Mouse (Mus musculus) spleen, embryonic (tissue): ENCODE results near the gene Bpifb1.
"Not testable (repeated sequence)": the region's sequence is repeated elsewhere in the genome, so short reads cannot be mapped to it uniquely, and the experiment has no call there.

Experiments used
- CTCF ChIA-PET: fragments of 350-600 bp; sonication (Branson Sonifier 250); formaldehyde crosslinking; loops from one replicate; lab custom pipeline; 2022; lab: Charles Lee

Bpifb1 gene

GRCm38 (mm10) chr2:154190546-154191258 lies at the start of gene Bpifb1:
TSS of gene Bpifb1 (plus strand) at chr2:154190818.
- CTCF ChIA-PET, result no interaction called here

- CTCF ChIA-PET, result no interaction called here
Measured at GRCm38 (mm10) chr2:154142580-154142979, 48.0 kb upstream of the Bpifb1 start, which contains the start of gene Bpifa1. TSS of gene Bpifa1 (plus strand) at chr2:154142880.

DNA sequence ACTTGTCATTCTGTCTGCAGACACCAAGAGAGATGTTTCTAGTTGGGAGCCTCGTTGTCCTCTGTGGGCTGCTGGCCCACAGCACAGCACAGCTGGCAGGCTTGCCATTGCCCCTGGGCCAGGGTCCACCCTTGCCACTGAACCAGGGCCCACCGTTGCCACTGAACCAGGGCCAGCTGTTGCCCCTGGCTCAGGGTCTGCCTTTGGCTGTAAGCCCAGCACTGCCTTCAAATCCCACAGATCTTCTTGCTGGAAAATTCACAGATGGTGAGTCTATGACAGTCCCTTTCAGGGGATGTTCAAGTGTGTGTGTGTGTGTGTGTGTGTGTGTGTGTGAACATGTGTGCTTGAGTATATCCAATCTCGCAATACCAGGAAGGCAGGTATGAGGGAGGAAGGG lies 46.9 kb upstream of the Bpifb1 start:
- CTCF ChIA-PET, result no interaction called here

DNA sequence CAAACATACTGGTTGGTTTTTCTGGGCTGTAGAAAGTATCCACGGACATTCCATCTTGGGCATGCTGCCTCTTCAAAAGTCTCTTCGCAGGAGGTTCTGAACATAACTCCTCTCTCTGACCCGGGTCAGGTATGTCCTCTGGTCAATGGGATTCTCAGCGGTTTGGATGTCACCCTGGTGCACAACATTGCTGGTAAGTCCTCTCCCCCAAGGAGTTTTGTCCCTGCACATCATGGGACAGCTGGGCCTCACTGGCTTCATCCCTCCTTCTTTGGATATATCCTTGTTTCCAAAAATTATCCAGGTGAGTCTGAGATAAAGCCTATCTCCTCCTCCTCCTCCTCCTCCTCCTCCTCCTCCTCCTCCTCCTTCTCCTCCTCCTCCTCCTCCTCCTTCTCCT lies 43.1 kb upstream of the Bpifb1 start:
- CTCF ChIA-PET, result no interaction called here

DNA sequence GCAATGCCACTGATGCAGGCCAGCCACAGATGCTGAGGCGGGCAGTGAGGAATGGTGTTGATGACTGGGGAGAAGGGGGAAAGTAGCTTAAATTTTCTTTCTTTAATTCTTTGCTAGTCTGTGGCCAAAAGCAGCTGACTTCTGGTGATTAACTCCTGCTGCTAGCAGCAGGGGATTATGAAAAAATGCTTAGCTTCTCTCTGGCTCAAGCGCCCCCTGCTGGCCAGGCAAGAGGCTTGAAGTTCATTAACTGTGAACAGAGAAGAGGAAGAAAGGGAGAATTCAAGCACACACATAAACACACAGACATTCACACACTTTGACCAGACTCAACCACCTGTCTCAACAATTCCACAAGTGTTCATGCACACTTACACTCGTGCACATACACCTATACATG lies 32.2 kb upstream of the Bpifb1 start:
- CTCF ChIA-PET, result no interaction called here

DNA sequence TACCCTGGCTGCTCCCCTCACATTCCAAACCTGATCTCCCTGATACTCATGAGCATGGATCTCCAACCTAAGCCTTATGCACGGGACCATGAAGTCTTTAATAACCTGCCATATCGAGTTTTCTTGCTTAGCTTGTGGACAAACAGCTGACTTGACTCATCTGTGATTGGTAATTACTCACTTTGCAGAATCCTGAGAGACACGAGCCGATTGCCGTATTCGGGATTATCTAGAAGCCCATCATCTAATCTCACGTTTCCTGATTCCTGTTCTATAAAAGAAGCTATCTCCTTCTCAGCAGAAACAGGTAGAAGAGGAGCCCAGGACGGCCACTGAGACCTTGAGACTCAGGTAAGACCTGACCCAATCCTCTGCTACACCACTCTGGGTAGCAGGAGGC lies 28.3 kb upstream of the Bpifb1 start, which contains the start of gene Bpifa5:
Gene Bpifa5 (plus strand): TSS at position 301 of the 400 bp plus-strand sequence.
- CTCF ChIA-PET, result no interaction called here

- CTCF ChIA-PET, result no interaction called here
Measured at GRCm38 (mm10) chr2:154163306-154163705, 27.3 kb upstream of the Bpifb1 start.

DNA sequence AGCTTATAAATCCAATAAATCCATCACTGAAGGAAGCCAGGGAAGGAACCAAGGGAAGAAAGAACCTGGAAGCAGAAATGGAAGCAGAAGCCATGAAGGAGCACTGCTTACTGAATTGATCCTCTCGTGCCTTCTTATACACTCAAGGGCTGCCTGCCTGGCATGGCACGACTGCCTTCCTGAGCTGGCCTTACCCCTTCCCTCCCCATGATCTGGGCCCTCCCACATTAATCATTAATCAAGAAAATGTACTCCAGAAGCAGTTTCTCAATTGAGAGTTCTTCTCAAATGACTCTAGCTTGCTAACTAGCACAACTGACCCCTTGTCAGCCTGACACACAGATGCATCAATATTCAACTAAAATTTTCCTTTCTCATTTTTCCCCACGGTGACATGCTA lies 21.4 kb upstream of the Bpifb1 start:
- CTCF ChIA-PET, result no interaction called here

DNA sequence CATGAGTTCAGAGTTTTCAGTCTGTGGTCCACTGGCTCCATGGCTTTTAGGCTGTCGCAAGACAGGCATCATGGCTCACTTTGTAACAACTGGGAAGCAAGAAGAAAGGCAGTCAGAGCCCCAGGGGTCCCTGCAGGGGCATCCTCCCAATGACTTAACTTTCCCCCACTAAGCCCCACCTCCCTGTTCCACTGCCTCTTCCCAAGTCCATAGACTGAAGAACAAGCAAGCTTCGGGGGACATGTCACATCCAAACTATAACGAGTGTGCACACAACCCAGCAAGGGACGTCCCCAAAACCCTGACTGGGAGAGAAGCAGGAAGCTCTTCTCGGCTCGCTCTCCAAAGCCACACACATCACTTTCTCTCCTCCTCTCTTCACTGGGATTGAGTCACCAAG lies 19.0 kb upstream of the Bpifb1 start:
- CTCF ChIA-PET, result no interaction called here

DNA sequence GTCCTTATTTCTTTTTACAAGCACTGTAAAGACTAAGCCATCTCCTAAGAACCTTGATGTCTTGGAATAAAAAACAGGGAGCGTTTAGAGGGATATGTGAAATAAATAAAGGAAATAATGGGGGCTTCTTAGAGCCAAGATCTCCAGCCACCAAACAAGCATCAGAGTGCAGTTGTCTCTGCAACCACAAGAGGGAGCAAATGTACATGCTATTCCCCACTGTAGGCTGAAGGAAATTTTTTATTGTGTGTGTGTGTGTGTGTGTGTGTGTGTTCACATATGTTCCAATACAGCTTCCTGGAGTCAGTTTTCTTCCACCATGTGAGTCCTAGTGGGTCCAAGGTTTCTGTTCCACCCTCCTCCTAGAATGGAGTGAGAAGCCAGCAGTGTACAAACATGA lies 17.3 kb upstream of the Bpifb1 start:
- CTCF ChIA-PET, result no interaction called here

GRCm38 (mm10) chr2:154181900-154182299 lies 8.7 kb upstream of the Bpifb1 start:
- CTCF ChIA-PET, result not testable (repeated sequence)

DNA sequence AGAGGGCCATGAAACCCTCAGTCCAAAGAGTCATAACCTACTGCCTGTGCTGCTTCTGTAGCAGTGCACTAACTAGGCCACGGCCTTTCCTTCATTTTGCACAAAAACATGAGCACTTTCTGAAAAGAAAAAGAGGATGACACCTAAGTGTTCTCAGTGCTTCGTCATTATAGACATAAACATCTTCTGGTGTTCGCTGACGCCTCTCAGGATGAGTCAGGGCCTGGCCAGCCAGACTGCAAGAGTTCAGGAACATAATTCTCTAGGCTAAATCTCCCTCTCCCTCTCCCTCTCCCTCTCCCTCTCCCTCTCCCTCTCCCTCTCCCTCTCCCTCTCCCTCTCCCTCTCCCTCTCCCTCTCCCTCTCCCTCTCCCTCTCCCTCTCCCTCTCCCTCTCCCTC lies 7.6 kb upstream of the Bpifb1 start:
- CTCF ChIA-PET, result not testable (repeated sequence)

GRCm38 (mm10) chr2:154185319-154185718 lies 5.3 kb upstream of the Bpifb1 start:
- CTCF ChIA-PET, result no interaction called here

DNA sequence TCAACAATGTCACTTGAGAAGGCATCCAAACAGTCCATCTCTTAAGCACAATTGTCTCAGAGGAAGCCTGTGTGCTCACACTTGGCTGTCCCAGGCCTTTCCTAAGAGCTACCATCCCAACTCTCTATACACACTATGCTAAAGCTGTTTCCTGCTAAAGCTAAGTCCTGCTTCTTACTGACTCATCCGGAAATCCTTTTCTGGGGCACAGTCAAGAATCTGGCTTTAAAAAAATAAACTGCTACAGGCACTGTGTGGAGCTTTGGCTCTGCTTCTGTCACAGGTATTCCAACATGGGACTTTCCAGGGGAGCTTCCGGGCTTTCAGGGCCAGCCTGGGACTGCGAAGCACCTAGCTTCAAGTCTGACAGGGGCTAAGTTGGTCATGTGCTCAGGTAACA lies 4.9 kb upstream of the Bpifb1 start:
- CTCF ChIA-PET, result no interaction called here

DNA sequence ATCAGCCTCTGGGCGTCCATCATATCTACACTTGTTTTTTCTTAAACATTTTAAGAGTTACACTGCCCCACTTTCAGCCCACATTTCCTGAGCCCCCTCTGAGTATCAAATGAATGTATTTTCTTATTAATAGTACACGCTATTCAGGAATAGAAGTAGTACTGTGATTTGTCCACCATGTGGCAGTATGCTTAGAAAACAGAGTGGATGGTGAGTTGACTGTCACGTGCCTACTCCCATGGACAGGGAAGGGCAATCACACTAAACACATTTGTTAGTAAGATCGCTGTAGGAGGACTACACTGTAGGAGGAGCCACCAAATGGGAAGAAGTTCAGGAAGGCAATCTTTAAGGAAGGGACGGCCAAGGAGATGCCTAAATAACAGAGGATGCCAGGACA lies 3.1 kb upstream of the Bpifb1 start:
- CTCF ChIA-PET, result no interaction called here

GRCm38 (mm10) chr2:154189877-154190434 lies 662 bp upstream of the Bpifb1 start:
- CTCF ChIA-PET, result no interaction called here

DNA sequence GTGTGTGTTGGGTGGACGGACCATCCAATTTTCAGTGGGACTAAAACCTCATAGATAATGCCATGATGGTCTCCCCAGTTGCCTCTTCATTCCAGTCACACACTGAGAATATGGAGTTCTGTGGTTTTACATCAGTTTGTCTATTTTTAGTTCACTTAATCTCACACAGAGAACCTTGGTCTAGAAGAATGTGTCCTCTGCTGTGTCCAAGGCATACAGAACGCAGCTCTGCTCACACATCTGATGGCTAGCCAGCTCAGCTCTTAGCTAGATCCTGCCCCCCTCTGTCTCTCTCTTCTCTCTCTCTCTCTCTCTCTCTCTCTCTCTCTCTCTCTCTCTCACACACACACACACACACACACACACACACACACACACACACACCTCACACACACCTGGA lies 1.5 kb downstream of the Bpifb1 start:
- CTCF ChIA-PET, result no interaction called here

- CTCF ChIA-PET, result no interaction called here
Measured at GRCm38 (mm10) chr2:154193071-154193470, 2.5 kb downstream of the Bpifb1 start.

- CTCF ChIA-PET, result no interaction called here
Measured at GRCm38 (mm10) chr2:154193994-154194504, 3.4 kb downstream of the Bpifb1 start.

- CTCF ChIA-PET, result no interaction called here
Measured at GRCm38 (mm10) chr2:154197036-154197435, 6.4 kb downstream of the Bpifb1 start.

DNA sequence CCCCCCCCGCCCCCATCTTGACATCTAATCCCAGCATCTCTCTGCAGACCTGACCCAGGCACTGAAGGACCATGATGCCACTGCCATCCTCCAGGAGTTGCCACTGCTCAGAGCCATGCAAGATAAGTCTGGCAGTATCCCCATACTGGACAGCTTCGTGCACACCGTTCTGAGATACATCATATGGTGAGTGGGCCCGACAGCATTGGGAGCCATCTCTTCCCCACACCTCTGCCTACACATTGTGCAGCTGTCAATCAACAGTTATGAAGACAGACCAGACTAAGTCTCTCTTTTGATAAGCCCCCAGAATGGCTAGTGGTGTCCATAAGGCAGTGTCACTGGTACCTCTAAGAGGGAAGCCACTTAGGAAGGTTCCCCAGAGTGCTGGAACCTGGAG lies 14.0 kb downstream of the Bpifb1 start:
- CTCF ChIA-PET, result no interaction called here

GRCm38 (mm10) chr2:154206908-154207307 lies 16.3 kb downstream of the Bpifb1 start:
- CTCF ChIA-PET, result interaction anchor here (0.6 kb wide), 1 partner anchor 1463 kb away, joined by 8 read pairs; no protein-coding TSS in a partner anchor

DNA sequence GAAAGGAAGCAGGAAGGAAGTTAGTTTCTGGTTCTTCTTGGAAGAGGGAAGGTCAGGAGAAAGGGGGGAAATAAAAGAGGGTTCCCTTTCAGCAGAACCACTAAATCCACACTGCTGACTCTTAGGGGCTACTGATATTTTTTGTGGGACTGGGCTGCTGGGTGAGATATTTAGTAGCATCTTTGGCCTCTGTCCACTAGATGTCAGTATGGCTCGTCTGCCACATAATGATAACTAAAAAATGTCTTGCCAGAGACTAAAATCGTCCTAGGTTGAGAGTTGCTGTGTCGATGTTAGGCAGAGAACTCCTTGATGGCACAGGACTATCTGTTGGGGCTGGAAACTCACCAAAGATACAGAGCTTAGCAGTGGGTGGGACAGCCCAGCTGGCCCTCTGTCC lies 18.5 kb downstream of the Bpifb1 start:
- CTCF ChIA-PET, result interaction anchor here (0.5 kb wide), 1 partner anchor 481 kb away, joined by 3 read pairs; no protein-coding TSS in a partner anchor
